Mouse (Mus musculus) liver, embryonic 14.5 days (tissue): Measurements from ENCODE around the gene Mrpl14.

Experiments
- CTCF ChIP-seq: IDR thresholded peaks from 2 replicates; pipeline ENCODE4 v1.5.1; 2016; ENCODE audit warnings: antibody characterized with exemption, low read depth, control low read depth
- EP300 ChIP-seq: IDR thresholded peaks from 2 replicates; pipeline ENCODE4 v1.6.1; 2016; ENCODE audit warnings: antibody characterized with exemption, low read depth

DNA sequence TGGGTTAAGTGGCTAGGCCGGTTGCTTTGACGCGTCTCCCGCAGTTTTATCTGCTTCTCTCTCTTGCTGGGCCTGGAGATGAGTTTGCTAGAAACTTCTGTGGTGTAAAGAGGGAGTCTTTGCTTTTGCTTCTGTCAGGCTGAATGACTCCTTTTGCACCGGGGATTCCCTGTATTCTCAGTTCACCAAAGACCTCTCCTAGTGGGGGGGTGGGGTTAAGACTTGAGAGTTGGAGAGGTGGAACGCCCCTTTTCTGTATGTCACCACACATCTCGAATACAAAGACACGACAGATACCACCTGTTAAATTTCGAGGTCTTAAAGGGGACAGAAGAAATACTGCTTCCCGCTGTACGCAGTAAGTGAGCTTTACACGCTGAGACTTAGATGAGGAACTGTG is 594 bp downstream of the Mrpl14 start, which contains the start of gene Tmem63b:
- TF ChIP-seq CTCF (no peak), EP300 (no peak)
